Mouse (Mus musculus) gastrocnemius, adult 8-10 months (tissue): ENCODE measurements around the gene Tmem106c. TPM values are rescaled to one million over a fixed set of nuclear protein-coding genes. Genes with fewer than 3 reads are reported as not detected.

Experiments used
- DNase-seq, 2 experiments: peaks; one replicate each; pipeline ENCODE4 v3.0.0; 2022; ENCODE audit warnings: low spot score in 2 of 2
- total RNA-seq, 4 experiments: library from RNA; stranded (reverse); gene quantifications; 2 replicates each; pipeline ENCODE4 v1.2.4; 2022

The Tmem106c gene
- 1 to 10 TPM; 4.3 to 8.5 (median 6.5) TPM for total RNA-seq

DNA sequence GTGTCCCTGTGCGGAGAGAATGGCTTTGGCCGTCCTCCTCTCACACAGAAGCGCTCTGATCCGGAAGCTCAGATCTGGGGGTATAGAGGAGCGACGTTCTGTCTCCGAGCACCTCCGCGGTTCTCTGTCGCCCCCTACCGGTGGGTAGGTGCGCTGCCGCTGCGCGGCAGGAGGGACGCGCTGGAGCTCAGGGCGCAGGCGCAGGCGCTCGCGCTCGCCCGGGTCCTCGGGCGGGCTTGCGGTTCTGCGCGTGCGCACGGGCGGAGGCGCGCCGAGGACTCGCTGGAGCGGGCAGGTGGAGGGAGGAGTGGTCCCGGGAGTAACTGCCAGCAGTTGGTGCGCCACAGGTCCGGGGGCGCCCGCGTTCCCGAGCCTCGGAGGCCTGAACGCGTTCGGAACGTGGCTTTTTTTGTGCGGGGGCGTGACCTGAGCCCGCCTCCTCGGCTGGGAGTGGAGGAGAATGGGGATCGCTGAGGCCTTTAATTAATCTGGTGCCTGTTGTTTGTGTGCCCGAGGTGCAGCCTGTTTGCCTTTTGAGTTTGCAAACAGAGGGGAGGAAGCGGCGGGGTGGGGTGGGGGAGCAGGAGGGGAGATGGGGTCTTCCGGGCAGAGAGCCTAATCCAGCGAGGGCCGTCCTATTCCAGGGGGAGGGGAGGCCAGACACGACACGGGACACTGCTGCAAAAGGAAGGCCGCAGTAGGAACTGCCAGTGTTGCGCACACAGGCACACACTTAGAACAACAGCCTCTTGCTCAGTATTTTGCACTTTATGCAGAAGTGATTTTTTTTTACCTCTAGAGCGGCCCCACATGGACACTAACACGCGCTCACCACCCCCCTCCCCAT, at the start of gene Tmem106c:
TSS of gene Tmem106c (plus strand) at position 212 of the 847 bp plus-strand sequence.
- peak; percentile 77 to 85 for DNase-seq

DNA sequence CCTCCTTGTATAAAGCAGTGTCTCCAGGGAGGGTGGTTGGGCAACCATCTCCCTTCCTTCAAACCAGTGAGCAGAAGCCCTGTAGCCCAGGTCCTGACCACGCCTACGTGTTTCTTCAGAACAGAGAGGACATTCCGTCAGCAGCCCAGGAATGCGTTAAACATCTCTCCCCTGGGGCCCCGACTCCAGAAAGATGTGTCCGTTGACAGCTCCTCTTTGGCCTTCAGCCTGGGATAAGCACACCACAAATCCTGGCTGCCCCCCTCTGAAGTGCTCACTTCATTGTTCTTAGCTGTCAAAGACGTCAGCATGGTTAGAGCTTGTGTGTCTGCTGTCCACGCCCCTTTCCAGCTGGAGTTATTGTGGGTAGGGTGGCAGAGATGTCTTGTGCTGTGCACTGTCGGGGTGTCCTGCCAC, 49.7 kb upstream of the Tmem106c start:
- peak; percentile 6 to 11 for DNase-seq

DNA sequence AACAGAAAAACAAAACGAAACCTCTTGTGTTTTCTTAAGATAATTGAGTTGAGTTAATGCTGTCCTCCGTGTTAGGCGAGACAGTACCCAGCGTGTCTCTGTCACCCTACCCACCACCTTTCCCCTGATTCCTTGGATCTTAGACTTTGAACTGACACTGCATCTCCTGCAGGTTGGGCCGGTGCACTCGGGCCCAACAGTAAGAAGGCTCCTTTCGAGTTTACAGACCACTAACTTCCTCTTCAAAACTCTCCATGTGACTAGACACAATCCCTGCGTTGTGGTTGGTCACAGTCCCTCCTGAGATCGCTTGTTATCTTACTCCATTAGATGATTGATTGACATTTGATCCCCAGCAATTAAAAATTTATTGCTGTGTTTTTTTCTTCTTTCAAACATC, 46.0 kb upstream of the Tmem106c start:
- no peak for DNase-seq

DNA sequence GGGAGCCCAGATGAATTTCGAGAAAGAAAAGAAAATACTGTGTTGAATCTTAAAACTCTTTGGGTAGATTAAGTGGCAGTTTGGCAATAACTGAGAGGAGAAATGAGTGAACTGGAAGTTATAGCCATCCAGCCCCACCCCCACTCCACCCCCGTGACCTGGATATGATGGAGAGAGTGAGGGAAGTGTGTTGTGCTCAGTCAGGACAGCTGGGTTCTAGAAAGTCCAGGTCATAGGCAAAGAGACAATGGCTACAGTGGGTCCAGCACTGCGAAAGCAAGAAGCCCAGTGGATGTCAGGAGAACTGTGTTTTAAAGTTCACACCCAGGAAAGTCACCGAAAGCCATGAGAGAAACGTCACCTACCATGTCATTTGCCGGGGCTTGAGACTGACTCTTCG, 44.8 kb upstream of the Tmem106c start:
- DNase-seq = no peak

DNA sequence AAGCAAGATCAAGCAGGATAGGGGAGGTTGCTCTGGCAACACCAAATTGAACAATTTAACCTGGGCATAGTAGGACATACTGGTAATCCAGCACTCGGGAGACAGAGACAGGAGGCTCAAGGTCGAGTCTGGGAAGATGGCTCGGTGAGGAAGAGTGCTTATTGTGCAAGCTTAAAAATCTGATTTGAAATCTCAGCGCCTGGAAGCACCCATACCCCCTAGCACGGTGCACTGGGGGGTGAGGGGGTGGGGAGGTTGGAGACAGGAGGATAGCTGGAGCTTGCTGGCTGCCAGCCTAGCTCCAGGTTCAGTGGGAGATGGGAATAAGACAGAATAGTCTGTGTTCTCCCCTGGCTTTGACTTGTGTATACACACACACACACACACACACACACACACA, 43.7 kb upstream of the Tmem106c start:
- DNase-seq = no peak

DNA sequence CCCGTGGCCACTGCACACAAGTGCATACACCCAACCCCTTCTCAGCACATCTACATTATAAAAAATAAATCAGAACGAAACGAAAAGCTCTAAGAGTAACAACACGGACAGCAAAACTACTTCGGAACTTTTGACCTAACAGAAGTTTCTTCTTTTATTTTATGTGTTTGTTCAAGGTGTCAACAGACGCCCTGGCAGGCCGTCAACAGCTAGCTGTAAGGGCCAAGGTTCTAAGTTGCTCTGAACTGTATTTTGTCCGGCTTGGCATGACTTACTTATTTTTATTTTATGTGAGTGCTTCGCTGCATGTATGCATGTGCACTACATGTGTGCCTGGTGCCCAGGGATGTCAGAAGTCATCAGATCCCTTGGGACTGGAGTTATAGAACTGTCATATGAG, 42.2 kb upstream of the Tmem106c start:
- no peak for DNase-seq

DNA sequence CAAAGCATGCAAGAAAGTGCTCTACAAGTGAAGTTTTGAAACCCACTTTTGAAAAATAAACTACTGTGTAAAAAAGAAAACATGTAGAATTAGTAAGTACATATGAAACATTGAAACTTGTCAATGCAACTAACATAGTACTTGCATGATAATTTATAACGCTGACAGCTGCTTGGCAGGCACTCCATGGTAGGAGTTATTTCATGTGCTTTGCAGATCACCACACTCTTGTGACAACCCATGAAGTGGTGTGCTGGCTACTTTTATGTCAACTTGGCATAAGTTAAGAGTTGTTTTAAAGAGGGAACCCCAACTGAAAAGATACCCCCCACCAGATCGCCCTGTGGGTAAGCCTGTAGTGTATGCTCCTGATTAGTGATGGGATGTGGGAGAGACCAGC, 41.6 kb upstream of the Tmem106c start:
- no peak for DNase-seq

DNA sequence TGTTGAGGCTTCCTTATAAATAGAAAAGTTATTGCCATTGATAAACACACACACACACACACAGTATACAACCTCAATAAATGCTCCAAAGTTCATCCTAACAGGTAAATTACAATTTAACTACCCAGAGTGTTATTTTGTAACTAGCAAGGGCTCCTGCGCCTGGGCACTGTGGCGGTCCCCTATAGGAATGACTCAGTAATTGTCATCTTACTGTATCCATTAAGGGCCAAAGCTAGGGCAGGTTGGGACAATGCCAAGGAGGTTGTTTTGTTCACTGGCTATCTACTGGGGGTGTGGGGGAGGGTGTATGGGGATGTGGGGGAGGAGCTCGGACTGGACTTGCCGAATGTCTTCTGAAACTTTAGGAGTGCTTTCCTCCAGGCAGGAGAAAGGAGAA, 37.0 kb upstream of the Tmem106c start:
- no peak for DNase-seq

DNA sequence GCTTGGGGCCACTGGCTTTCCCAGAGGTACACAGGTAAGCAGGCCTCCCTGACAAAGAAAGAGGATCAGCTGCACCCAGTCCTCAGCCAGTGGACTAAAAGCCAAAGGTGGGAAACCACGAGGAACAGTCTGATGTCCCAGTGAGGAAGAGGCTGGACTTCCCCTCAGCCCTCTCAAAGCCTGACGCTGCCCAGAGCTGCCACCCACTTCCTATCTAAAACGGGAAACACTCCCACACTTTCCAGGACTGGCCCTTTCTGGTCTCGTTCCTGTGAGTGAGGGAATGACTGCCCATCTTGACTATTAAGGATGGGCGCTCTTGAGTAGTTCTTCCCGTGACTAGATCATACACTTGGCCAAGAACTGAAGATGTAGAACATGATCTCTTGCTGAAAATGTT, 36.2 kb upstream of the Tmem106c start:
- DNase-seq = no peak

DNA sequence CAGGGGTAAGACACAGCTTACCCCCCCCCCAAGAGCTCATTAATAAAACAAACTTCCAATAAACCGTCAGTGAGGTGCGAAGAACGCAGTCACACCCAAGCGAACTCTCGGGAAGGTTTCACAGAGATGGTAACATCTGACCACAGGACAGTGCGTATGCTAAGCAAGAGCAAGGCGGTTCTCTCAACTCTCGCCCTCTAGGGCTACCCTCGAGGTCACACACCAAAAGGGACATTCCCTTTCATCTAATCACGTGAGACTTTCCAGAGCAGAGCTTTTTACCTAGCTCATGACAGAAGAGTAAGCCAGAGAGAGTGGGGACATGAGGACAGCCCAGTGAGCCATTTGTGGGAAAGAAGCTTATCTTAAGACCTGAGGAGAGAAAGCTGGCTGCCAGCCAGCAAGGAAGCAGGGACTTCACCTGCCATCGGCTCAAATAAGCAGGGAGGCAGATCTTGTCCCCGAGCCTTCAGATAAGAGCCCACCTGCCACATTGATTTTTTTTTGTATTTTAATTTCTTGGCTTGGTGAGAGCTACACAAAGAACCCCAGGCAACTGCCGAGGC, 34.7 kb upstream of the Tmem106c start:
- no peak for DNase-seq

DNA sequence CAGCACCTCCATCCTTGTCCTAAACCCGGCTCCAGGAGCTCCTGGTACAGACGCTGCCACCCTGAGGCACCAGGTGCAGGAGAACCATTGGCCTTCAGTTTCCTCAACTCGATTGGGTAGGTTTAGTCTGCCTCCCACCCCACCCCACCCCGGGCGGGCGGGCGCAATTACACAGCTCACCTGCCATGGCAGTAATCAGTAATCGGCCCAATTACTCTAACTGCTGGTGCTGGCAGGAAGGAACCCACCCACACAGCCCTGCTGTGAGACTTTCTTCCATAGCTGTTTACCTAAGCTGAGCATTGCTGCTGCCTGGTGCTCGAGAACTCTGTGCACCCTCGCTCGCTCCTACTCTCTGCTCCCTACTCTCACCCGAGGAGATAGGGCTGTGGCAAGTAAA, 31.6 kb upstream of the Tmem106c start:
- no peak for DNase-seq

DNA sequence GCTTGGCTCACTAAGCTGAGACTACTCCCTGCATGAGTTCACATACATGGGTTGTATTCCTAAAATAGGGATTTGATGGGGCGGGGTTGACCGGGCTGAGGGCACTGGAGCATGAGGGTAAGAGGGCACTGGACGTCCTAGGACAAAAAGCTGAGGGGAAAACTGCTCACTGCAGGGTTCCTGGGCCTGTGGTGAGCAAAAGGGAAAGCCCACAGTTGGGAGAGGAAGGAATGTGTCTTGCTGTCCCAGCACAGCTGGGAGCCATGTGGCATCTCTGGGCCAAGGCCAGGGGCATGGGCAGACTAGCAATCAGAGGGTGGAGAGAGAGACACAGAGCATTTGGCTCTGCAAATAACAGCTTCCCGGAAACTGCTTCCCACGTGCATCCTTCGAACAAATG, 25.4 kb upstream of the Tmem106c start:
- DNase-seq = no peak

DNA sequence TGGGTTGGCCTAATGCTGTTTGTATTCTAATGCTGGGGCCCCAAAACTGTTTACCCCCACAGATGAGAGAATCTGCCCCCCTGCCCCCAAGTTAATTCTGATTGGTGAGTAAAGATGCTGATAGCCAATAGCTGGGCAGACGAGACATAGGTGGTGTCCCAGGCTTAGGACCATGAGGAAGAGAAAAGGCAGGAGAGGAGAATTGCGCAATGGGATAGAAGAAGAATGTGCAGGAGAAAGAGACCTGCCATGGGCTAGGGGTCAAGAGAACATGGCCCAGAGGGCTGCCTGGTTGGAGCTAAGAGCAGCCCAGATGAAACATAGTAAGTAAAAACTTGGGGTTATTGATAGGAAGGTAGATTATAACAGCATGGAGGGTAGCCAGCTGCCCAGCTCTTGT, 23.9 kb upstream of the Tmem106c start:
- DNase-seq = no peak

DNA sequence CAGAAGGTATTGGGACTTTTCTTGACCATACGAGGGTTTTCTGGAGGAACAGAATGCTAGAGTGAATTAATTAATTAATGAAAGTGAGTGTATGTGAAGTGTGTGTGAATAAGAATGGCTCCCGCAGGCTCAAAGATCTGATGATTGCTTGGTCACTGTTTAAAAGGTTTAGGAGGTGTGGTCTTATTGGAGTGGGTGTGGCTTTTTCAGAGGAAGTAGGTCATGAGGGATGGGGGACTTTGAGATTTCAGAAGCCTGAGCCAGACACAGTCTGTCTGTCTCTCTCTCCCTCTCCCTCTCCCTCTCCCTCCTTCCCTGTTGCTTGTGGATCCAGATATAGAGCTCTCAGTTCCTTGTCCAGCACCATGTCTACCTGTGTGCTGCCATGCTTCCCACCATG, 22.7 kb upstream of the Tmem106c start:
- DNase-seq = no peak

DNA sequence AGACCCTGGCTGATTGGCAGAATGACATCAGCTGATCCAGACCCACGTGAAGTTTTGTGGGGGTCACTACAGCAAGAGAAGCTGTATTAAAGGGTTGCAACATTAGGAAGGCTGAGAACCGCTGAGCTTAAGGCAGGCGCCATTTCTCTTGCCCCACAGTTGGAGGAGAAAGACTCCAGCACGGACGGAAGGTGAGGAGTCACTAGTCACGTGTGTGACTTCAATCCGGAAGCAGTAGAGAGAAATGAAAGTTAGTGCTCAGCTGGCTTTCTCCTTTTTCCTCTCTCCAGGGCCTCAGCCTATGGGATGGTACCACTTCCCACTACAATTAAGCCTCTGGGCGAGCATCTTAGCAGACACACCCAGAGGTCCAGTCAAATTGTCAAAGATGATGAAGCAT, 21.5 kb upstream of the Tmem106c start:
- no peak for DNase-seq

DNA sequence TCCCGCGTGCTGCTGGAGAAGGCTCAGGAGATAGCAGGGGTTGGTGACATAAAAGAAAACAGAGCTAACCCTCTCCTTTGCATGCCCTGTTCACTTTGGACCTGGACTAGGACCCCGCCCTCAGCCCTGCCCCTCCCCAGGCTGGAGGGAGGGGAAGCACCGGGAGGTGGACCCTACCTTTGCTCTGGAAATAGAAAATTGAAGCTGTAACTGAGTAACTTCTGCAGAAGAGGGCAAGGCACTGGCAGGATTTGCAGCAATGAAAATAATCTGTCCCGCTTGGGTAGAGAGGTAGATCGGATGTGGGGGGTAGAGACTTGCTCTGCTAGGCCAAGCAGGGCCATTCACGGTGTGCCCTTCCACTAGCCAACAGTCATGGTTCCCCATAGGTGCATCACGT, 20.6 kb upstream of the Tmem106c start:
- no peak for DNase-seq

DNA sequence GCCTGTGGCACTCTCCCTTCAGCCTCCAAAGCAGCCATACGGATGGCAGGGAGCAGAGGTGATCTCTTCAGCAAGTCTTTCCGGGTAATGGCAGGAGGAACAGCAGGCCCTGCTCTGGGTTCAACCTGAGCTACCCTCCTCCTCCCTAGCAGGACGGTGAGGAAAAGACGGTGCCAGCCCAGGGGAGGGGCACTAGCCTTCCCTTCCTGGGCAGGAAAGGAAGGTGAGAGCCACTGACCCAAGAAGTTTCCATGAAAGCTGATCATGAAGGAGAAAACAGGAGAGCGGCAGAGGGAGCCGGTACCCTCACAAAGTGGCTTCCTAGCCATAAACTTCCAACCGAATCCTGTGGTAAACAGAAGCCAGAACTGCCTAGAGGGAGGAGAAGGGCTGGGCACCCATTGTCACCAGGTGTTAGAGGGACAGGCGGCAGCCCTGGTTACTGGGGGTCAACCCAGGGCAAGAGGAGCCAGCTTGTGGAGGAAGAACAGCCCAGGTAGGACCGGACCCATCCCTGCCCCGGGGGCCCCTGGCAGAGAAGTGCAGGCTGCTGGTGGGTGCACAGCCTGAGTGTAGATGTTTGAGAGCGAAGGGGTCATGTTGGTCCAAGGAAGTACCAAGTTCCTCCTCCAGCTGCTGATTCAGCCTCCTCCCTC, 19.0 kb upstream of the Tmem106c start:
- no peak for DNase-seq

DNA sequence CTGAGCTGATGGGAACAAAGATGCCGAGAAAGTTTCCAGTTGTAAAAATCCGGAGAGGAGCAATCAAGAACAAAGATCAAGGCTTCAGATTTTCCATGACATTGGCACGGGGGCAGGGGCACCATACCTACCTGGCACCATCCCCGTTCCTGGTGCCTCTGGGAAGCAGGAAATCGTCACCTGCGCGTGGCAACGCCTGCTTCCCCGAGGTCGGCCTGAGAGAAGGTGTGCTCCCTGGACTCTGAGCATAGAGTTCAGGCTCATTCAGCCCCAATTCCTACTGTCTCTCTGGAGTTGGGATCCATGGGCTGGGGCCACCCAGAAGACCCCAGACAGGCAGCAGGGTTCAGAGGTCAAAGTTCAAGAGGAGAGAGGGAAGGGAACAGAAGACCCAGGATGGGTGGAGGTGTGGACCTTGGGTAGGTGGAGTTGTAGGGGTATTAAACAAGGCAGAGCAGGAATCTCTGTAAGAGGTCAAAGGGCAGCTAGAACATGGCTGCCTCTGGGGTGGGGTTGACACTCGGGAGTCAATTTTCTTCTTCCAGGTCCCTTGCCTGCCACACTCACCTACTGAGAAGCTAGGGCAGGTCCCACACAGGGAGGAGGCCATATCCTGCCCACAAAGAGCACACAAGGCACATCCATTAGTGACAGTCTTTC, 18.2 kb upstream of the Tmem106c start:
- no peak for DNase-seq

DNA sequence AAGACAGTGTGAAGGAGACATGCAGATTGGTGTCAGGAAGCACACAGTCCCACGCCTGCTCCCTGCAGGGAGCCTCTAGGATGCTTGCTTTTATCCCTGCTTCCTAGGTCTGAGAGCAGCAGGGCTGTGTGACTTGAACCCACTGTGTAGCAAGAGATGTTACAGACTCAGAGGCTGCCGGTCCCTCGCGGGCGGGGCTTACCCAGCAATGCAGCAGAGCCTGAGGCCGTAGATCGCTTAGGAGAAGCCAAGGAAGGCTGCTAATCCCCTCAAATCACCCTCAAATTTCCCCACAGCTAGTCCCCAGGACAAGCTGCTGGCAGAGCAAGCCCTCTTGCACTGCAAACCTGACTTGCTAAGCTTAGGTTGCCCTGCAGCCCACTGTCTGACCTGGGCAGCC, 15.3 kb upstream of the Tmem106c start:
- DNase-seq = no peak

DNA sequence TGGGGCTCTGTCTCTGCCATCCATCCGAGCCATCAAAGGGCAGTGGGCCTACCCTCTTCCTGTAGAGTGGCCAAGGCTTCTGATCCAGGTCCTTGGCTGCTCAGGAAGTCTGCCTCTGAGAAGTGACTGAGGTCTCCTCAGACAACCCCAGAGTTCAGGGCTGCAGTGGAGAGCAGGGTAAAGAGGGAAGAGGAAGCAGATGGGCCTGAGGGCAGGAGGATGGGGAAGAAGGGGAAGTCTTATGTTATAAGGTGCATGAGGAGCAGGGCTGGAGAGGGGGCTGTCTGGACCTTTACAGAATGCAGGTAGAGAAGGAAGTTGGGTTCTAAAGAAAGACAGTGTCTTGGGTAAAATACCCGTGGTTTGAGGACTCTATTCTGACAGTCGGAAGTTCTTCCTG, 14.3 kb upstream of the Tmem106c start:
- no peak for DNase-seq

DNA sequence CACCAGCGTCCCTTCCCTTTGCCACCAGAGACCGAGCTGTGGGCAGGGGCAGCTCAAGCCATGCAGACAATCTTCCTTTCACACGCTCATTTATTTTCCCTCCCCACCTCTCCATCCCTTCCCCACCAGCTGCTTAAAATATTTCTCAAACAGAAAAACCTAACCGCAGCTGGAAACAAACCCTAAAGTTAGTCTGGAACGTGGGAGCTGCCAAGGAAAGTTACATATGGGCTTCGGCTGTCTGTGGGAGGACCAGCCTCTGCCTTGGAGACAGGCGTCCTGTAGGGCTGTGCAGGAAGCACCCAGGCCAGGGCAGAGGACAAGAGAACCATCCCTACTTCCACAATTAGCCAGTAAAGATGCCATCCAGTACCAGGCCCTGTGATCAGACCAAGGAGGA, 13.8 kb upstream of the Tmem106c start:
- DNase-seq = no peak
